Mouse (Mus musculus): ENCODE results near the gene Ankar. TPM values are rescaled to one million over a fixed set of nuclear protein-coding genes. Genes with fewer than 3 reads are reported as not detected.
A peak's percentile ranks its signal among the peaks of the same experiment; 100 is the strongest.

Ankar gene
- polyA plus RNA-seq, 1 experiment from 2014 or later: not detected

GRCm38 (mm10) chr1:72718846-72719245 lies 18.5 kb upstream of the Ankar start:
- Histone ChIP-seq H3K27ac (no peak overlapping the region), H3K36me3 (ENCODE audit: inconsistent target) (peaks cover 14% of the 10 kb centered on the region; the same call in 1 of the 2 replicates)

GRCm38 (mm10) chr1:72717540-72717939 lies 17.2 kb upstream of the Ankar start:
- 92% methylated on average over 7 of the region's 7 CpGs for WGBS (ENCODE audit: missing documents)
- no peak overlapping the region for H3K27ac ChIP-seq

More at GRCm38 (mm10) chr1:72718846-72719245, 18.5 kb upstream of the Ankar start:
- 46% methylated on average over 5 of the region's 5 CpGs for WGBS (ENCODE audit: missing documents)
- Histone ChIP-seq H3K4me3 (ENCODE audit: inconsistent target) (no peak overlapping the region), H3K79me2 (ENCODE audit: inconsistent target) (no peaks in the 10 kb centered on the region)

GRCm38 (mm10) chr1:72716926-72717325 lies 16.5 kb upstream of the Ankar start:
- no peak overlapping the region for H3K27ac ChIP-seq
- whole genome bisulfite sequencing (ENCODE audit: missing documents): 5% methylated on average over 5 of the region's 5 CpGs
- H3K36me3 ChIP-seq (ENCODE audit: inconsistent target): peaks cover 26% of the 10 kb centered on the region; the same call in 1 of the 2 replicates
- H3K79me2 ChIP-seq (ENCODE audit: inconsistent target): peaks cover 13% of the 10 kb centered on the region
- no peak overlapping the region for H3K4me3 ChIP-seq (ENCODE audit: inconsistent target)

More at GRCm38 (mm10) chr1:72717540-72717939, 17.2 kb upstream of the Ankar start:
- Histone ChIP-seq H3K4me3 (ENCODE audit: inconsistent target) (no peak overlapping the region), H3K36me3 (ENCODE audit: inconsistent target) (peaks cover 26% of the 10 kb centered on the region; the same call in 1 of the 2 replicates), H3K79me2 (ENCODE audit: inconsistent target) (peaks cover 7% of the 10 kb centered on the region)

- WGBS (ENCODE audit: missing documents): 87% methylated on average over 2 of the region's 2 CpGs
- H3K79me2 ChIP-seq (ENCODE audit: inconsistent target): peaks cover 18% of the 10 kb centered on the region
- H3K27ac ChIP-seq: no peak overlapping the region
- peaks cover 26% of the 10 kb centered on the region; the same call in 1 of the 2 replicates for H3K36me3 ChIP-seq (ENCODE audit: inconsistent target)
- no peak overlapping the region for H3K4me3 ChIP-seq (ENCODE audit: inconsistent target)
Observed at GRCm38 (mm10) chr1:72716421-72716820, 16.0 kb upstream of the Ankar start.

GRCm38 (mm10) chr1:72715593-72716361 lies 15.4 kb upstream of the Ankar start:
- Histone ChIP-seq H3K4me3 (ENCODE audit: inconsistent target) (no peak overlapping the region), H3K36me3 (ENCODE audit: inconsistent target) (peaks cover 26% of the 10 kb centered on the region; the same call in 1 of the 2 replicates), H3K79me2 (ENCODE audit: inconsistent target) (peaks cover 20% of the 10 kb centered on the region), H3K27ac (no peak overlapping the region)
- WGBS (ENCODE audit: missing documents): 93% methylated on average over 3 of the region's 3 CpGs

- peaks cover 26% of the 10 kb centered on the region; the same call in 1 of the 2 replicates for H3K36me3 ChIP-seq (ENCODE audit: inconsistent target)
- WGBS (ENCODE audit: missing documents): 90% methylated on average over 1 of the region's 1 CpGs
Observed at GRCm38 (mm10) chr1:72715065-72715464, 14.7 kb upstream of the Ankar start.

GRCm38 (mm10) chr1:72714547-72714946 lies 14.2 kb upstream of the Ankar start:
- H3K79me2 ChIP-seq (ENCODE audit: inconsistent target): peaks cover 20% of the 10 kb centered on the region
- no peak overlapping the region for H3K4me3 ChIP-seq (ENCODE audit: inconsistent target)
- WGBS (ENCODE audit: missing documents): 91% methylated on average over 4 of the region's 4 CpGs
- no peak overlapping the region for H3K27ac ChIP-seq
- peaks cover 26% of the 10 kb centered on the region; the same call in 1 of the 2 replicates for H3K36me3 ChIP-seq (ENCODE audit: inconsistent target)

More at GRCm38 (mm10) chr1:72715065-72715464, 14.7 kb upstream of the Ankar start:
- H3K79me2 ChIP-seq (ENCODE audit: inconsistent target): peaks cover 20% of the 10 kb centered on the region
- no peak overlapping the region for H3K4me3 ChIP-seq (ENCODE audit: inconsistent target)
- H3K27ac ChIP-seq: no peak overlapping the region

- H3K4me3 ChIP-seq (ENCODE audit: inconsistent target): peak overlapping the region; percentile 87
- 1% methylated on average over 17 of the region's 17 CpGs for WGBS (ENCODE audit: missing documents)
- H3K27ac ChIP-seq: peak overlapping the region; percentile 61
Observed at GRCm38 (mm10) chr1:72711684-72712083, 11.3 kb upstream of the Ankar start.

GRCm38 (mm10) chr1:72710753-72711653 lies 10.6 kb upstream of the Ankar start, which contains the start of gene Rpl37a:
TSS of gene Rpl37a (plus strand) at chr1:72711290.
- WGBS (ENCODE audit: missing documents): 4% methylated on average over 68 of the region's 68 CpGs
- Histone ChIP-seq H3K27ac (peak within 1 kb of the TSS; percentile 61), H3K36me3 (ENCODE audit: inconsistent target) (peaks cover 26% of the 10 kb centered on the region; the same call in 1 of the 2 replicates), H3K79me2 (ENCODE audit: inconsistent target) (peaks cover 20% of the 10 kb centered on the region), H3K4me3 (ENCODE audit: inconsistent target) (peak within 1 kb of the TSS; percentile 87)

More at GRCm38 (mm10) chr1:72711684-72712083, 11.3 kb upstream of the Ankar start:
- Histone ChIP-seq H3K79me2 (ENCODE audit: inconsistent target) (peaks cover 20% of the 10 kb centered on the region), H3K36me3 (ENCODE audit: inconsistent target) (peaks cover 26% of the 10 kb centered on the region; the same call in 1 of the 2 replicates)

GRCm38 (mm10) chr1:72707525-72707924 lies 7.1 kb upstream of the Ankar start:
- 54% methylated on average over 4 of the region's 4 CpGs for WGBS (ENCODE audit: missing documents)
- H3K79me2 ChIP-seq (ENCODE audit: inconsistent target): peaks cover 13% of the 10 kb centered on the region
- no peak overlapping the region for H3K4me3 ChIP-seq (ENCODE audit: inconsistent target)
- no peaks in the 10 kb centered on the region for H3K36me3 ChIP-seq (ENCODE audit: inconsistent target)
- H3K27ac ChIP-seq: no peak overlapping the region

GRCm38 (mm10) chr1:72698651-72699050 lies 1.7 kb downstream of the Ankar start:
- Histone ChIP-seq H3K36me3 (ENCODE audit: inconsistent target) (no peaks in the 10 kb centered on the region), H3K4me3 (ENCODE audit: inconsistent target) (no peak overlapping the region)
- 83% methylated on average over 4 of the region's 4 CpGs for WGBS (ENCODE audit: missing documents)

GRCm38 (mm10) chr1:72696256-72696655 lies 4.1 kb downstream of the Ankar start:
- Histone ChIP-seq H3K79me2 (ENCODE audit: inconsistent target) (no peaks in the 10 kb centered on the region), H3K4me3 (ENCODE audit: inconsistent target) (no peak overlapping the region), H3K27ac (no peak overlapping the region), H3K36me3 (ENCODE audit: inconsistent target) (no peaks in the 10 kb centered on the region)
- WGBS (ENCODE audit: missing documents): 73% methylated on average over 3 of the region's 3 CpGs

More at GRCm38 (mm10) chr1:72698651-72699050, 1.7 kb downstream of the Ankar start:
- Histone ChIP-seq H3K79me2 (ENCODE audit: inconsistent target) (no peaks in the 10 kb centered on the region), H3K27ac (no peak overlapping the region)

GRCm38 (mm10) chr1:72673070-72673469 lies 27.3 kb downstream of the Ankar start:
- Histone ChIP-seq H3K79me2 (ENCODE audit: inconsistent target) (no peaks in the 10 kb centered on the region), H3K4me3 (ENCODE audit: inconsistent target) (no peak overlapping the region), H3K36me3 (ENCODE audit: inconsistent target) (no peaks in the 10 kb centered on the region), H3K27ac (no peak overlapping the region)
- WGBS (ENCODE audit: missing documents): 92% methylated on average over 3 of the region's 3 CpGs

GRCm38 (mm10) chr1:72640658-72641410 lies 59.5 kb downstream of the Ankar start:
- H3K79me2 ChIP-seq (ENCODE audit: inconsistent target): no peaks in the 10 kb centered on the region
- 50% methylated on average over 48 of the region's 49 CpGs for WGBS (ENCODE audit: missing documents)
- H3K36me3 ChIP-seq (ENCODE audit: inconsistent target): no peaks in the 10 kb centered on the region
- H3K27ac ChIP-seq: no peak overlapping the region
- no peak overlapping the region for H3K4me3 ChIP-seq (ENCODE audit: inconsistent target)

Data from macrophage (primary cell).